Mouse (Mus musculus) neutrophil, adult 59 days (primary cell): ENCODE measurements around the gene Serpinb3b. TPM values are rescaled to one million over a fixed set of nuclear protein-coding genes. Genes with fewer than 3 reads are reported as not detected.

Experiments
- total RNA-seq, 2 experiments: library from RNA; stranded (reverse); gene quantifications; 1 replicate in 1 of 2; 2 replicates in 1 of 2; pipeline ENCODE4 v1.2.4; 2023

Gene Serpinb3b
- not detected for total RNA-seq

DNA sequence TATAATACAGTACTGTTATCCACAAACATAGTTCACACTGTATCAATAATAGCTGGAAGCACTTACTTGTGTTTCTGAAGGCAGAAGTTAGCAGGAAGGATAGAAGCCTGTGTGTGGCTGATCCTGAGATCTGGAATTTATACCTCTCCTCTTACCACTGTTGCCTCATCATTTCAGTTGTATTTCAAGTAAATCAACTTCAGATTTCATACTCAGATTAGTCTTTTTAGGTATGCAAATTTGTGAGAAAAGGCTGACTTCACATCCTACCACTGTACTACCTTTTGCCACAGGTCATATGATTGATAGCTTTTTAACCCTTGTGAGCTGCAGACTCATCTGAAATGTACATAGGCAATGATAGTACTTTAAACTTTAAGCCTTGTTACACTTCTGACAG lies at the start of gene Serpinb3b, which contains the start of gene Serpinb3c:
TSS of gene Serpinb3b (minus strand) at position 101 of the 400 bp plus-strand sequence.
TSS of gene Serpinb3c (minus strand) at position 111 of the 400 bp plus-strand sequence.

Other genes starting within 250 kb of the Serpinb3b start
- gene Serpinb3a, start 226.1 kb downstream of the Serpinb3b start, total RNA-seq: not detected
- not detected for gene Serpinb3d, start 194.9 kb downstream of the Serpinb3b start, total RNA-seq
- not detected for gene Serpinb3c, start within 50 bp of the Serpinb3b start, total RNA-seq
- under 1 TPM in 1 of 2 experiments, not detected in 1; 0.35 TPM for gene Serpinb11, start 82.8 kb upstream of the Serpinb3b start, total RNA-seq
- not detected for gene Serpinb7, start 121.3 kb upstream of the Serpinb3b start, total RNA-seq
- 1 to 10 TPM; 5.4 to 6.8 TPM for gene Serpinb2, start 233.1 kb upstream of the Serpinb3b start, total RNA-seq